Mouse (Mus musculus) stomach, postnatal 0 days (tissue): Measurements from ENCODE around the gene Ackr4.

ENCODE experiments used
- CTCF ChIP-seq: IDR thresholded peaks from 2 replicates; pipeline ENCODE4 v1.5.1; 2016; ENCODE audit warnings: antibody characterized with exemption, low read depth, mild to moderate bottlenecking, moderate library complexity
- EP300 ChIP-seq: optimal IDR thresholded peaks from 2 replicates; pipeline ENCODE3; 2016; ENCODE audit warnings: antibody characterized with exemption

- TF ChIP-seq CTCF (no peak), EP300 (no peak)
Observed at GRCm38 (mm10) chr9:104102301-104102700, 24.4 kb downstream of the Ackr4 start.
